Mouse (Mus musculus): ENCODE results near the gene H2-Oa. TPM values are rescaled to one million over a fixed set of nuclear protein-coding genes. Genes with fewer than 3 reads are reported as not detected.

H2-Oa gene
- not detected for polyA plus RNA-seq (2015; fragmentation: Illumina TruSeq; extraction: RNeasy Lipid Tissue Mini Kit (QIAGEN cat#74804); ENCODE audit: insufficient read depth, low read depth, low replicate concordance)

DNA sequence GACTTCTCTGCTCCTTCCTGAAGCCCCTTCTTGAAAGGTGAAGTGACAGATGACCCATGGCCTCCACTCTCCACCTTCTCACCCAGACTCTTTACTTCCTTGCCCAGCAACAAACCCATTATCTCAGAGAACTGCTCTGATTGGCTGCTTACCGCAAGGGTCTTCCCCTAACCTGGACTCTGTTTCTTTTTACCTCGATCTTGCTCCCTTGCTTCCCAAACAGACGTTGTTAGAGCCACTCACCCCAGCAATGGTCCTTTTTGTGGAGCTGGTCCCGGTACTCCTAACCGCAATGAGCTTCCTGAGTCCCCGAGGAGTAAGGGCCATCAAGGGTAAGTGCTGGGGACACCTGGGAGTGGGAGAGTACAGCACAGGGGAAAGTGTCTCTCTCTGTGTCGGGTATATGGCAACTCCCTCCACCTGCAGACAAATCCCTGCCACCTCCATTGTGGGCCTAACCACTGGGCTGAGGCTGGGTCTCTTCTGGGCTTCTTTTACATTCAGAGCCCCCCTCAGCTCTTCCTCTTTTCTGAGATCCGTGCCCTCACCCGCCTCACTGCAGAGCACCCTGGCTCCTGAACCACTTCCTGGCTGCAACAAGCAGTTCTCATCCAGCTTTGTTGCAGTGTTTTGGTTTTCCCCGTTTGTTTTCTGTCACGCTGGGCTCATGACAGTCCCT lies at the start of gene H2-Oa:
TSS of gene H2-Oa (plus strand) at position 144 of the 679 bp plus-strand sequence.

GRCm38 (mm10) chr17:34119249-34120179 lies 27.4 kb downstream of the H2-Oa start, which contains the start of gene H2-DMa:
Gene H2-DMa (plus strand): TSS chr17:34119541.

GRCm38 (mm10) chr17:34122188-34122984 lies 30.2 kb downstream of the H2-Oa start, which contains the start of gene Brd2:
Gene Brd2 (minus strand): TSS chr17:34122634.

GRCm38 (mm10) chr17:34143033-34143432 lies 50.9 kb downstream of the H2-Oa start, which contains the start of gene H2-DMb2:
Gene H2-DMb2 (plus strand): TSS chr17:34143307.

Other genes with a start within 250 kb of the H2-Oa start
- gene Cd320, start 249.2 kb upstream of the H2-Oa start, polyA plus RNA-seq (2015; fragmentation: Illumina TruSeq; extraction: RNeasy Lipid Tissue Mini Kit (QIAGEN cat#74804); ENCODE audit: insufficient read depth, low read depth, low replicate concordance): 11.7 TPM
- gene Gm7029, start 218.5 kb upstream of the H2-Oa start, polyA plus RNA-seq (2015; fragmentation: Illumina TruSeq; extraction: RNeasy Lipid Tissue Mini Kit (QIAGEN cat#74804); ENCODE audit: insufficient read depth, low read depth, low replicate concordance): not detected
- gene Kifc1, start 201.7 kb upstream of the H2-Oa start, polyA plus RNA-seq (2015; fragmentation: Illumina TruSeq; extraction: RNeasy Lipid Tissue Mini Kit (QIAGEN cat#74804); ENCODE audit: insufficient read depth, low read depth, low replicate concordance): 0.59 TPM
- gene Platr17, start 187.2 kb upstream of the H2-Oa start, polyA plus RNA-seq (2015; fragmentation: Illumina TruSeq; extraction: RNeasy Lipid Tissue Mini Kit (QIAGEN cat#74804); ENCODE audit: insufficient read depth, low read depth, low replicate concordance): not detected
- 9.3 TPM for gene Daxx, start 182.9 kb upstream of the H2-Oa start, polyA plus RNA-seq (2015; fragmentation: Illumina TruSeq; extraction: RNeasy Lipid Tissue Mini Kit (QIAGEN cat#74804); ENCODE audit: insufficient read depth, low read depth, low replicate concordance)
- gene Tapbp, start 176.4 kb upstream of the H2-Oa start, polyA plus RNA-seq (2015; fragmentation: Illumina TruSeq; extraction: RNeasy Lipid Tissue Mini Kit (QIAGEN cat#74804); ENCODE audit: insufficient read depth, low read depth, low replicate concordance): 40.4 TPM
- 4.3 TPM for gene Zbtb22, start 176.4 kb upstream of the H2-Oa start, polyA plus RNA-seq (2015; fragmentation: Illumina TruSeq; extraction: RNeasy Lipid Tissue Mini Kit (QIAGEN cat#74804); ENCODE audit: insufficient read depth, low read depth, low replicate concordance)
- gene Rgl2, start 162.8 kb upstream of the H2-Oa start, polyA plus RNA-seq (2015; fragmentation: Illumina TruSeq; extraction: RNeasy Lipid Tissue Mini Kit (QIAGEN cat#74804); ENCODE audit: insufficient read depth, low read depth, low replicate concordance): 33.8 TPM
- 33.2 TPM for gene Pfdn6, start 152.0 kb upstream of the H2-Oa start, polyA plus RNA-seq (2015; fragmentation: Illumina TruSeq; extraction: RNeasy Lipid Tissue Mini Kit (QIAGEN cat#74804); ENCODE audit: insufficient read depth, low read depth, low replicate concordance)
- 3.8 TPM for gene Wdr46, start 151.7 kb upstream of the H2-Oa start, polyA plus RNA-seq (2015; fragmentation: Illumina TruSeq; extraction: RNeasy Lipid Tissue Mini Kit (QIAGEN cat#74804); ENCODE audit: insufficient read depth, low read depth, low replicate concordance)
- gene B3galt4, start 140.9 kb upstream of the H2-Oa start, polyA plus RNA-seq (2015; fragmentation: Illumina TruSeq; extraction: RNeasy Lipid Tissue Mini Kit (QIAGEN cat#74804); ENCODE audit: insufficient read depth, low read depth, low replicate concordance): 2.8 TPM
- 12.3 TPM for gene Vps52, start 136.5 kb upstream of the H2-Oa start, polyA plus RNA-seq (2015; fragmentation: Illumina TruSeq; extraction: RNeasy Lipid Tissue Mini Kit (QIAGEN cat#74804); ENCODE audit: insufficient read depth, low read depth, low replicate concordance)
- gene Rps18, start 136.3 kb upstream of the H2-Oa start, polyA plus RNA-seq (2015; fragmentation: Illumina TruSeq; extraction: RNeasy Lipid Tissue Mini Kit (QIAGEN cat#74804); ENCODE audit: insufficient read depth, low read depth, low replicate concordance): 762 TPM
- 424 TPM for gene H2-K1, start 92.0 kb upstream of the H2-Oa start, polyA plus RNA-seq (2015; fragmentation: Illumina TruSeq; extraction: RNeasy Lipid Tissue Mini Kit (QIAGEN cat#74804); ENCODE audit: insufficient read depth, low read depth, low replicate concordance)
- gene Ring1, start 67.7 kb upstream of the H2-Oa start, polyA plus RNA-seq (2015; fragmentation: Illumina TruSeq; extraction: RNeasy Lipid Tissue Mini Kit (QIAGEN cat#74804); ENCODE audit: insufficient read depth, low read depth, low replicate concordance): 14.0 TPM
- gene H2-Ke6, start 64.3 kb upstream of the H2-Oa start, polyA plus RNA-seq (2015; fragmentation: Illumina TruSeq; extraction: RNeasy Lipid Tissue Mini Kit (QIAGEN cat#74804); ENCODE audit: insufficient read depth, low read depth, low replicate concordance): 55.1 TPM
- 42.1 TPM for gene Slc39a7, start 60.7 kb upstream of the H2-Oa start, polyA plus RNA-seq (2015; fragmentation: Illumina TruSeq; extraction: RNeasy Lipid Tissue Mini Kit (QIAGEN cat#74804); ENCODE audit: insufficient read depth, low read depth, low replicate concordance)
- gene Rxrb, start 60.5 kb upstream of the H2-Oa start, polyA plus RNA-seq (2015; fragmentation: Illumina TruSeq; extraction: RNeasy Lipid Tissue Mini Kit (QIAGEN cat#74804); ENCODE audit: insufficient read depth, low read depth, low replicate concordance): 19.4 TPM
- gene Col11a2, start 52.9 kb upstream of the H2-Oa start, polyA plus RNA-seq (2015; fragmentation: Illumina TruSeq; extraction: RNeasy Lipid Tissue Mini Kit (QIAGEN cat#74804); ENCODE audit: insufficient read depth, low read depth, low replicate concordance): 1.9 TPM
- 2.6 TPM for gene H2-DMa, start 27.2 kb downstream of the H2-Oa start, polyA plus RNA-seq (2015; fragmentation: Illumina TruSeq; extraction: RNeasy Lipid Tissue Mini Kit (QIAGEN cat#74804); ENCODE audit: insufficient read depth, low read depth, low replicate concordance)
- 51.9 TPM for gene Brd2, start 30.3 kb downstream of the H2-Oa start, polyA plus RNA-seq (2015; fragmentation: Illumina TruSeq; extraction: RNeasy Lipid Tissue Mini Kit (QIAGEN cat#74804); ENCODE audit: insufficient read depth, low read depth, low replicate concordance)
- 1.9 TPM for gene H2-DMb2, start 51.0 kb downstream of the H2-Oa start, polyA plus RNA-seq (2015; fragmentation: Illumina TruSeq; extraction: RNeasy Lipid Tissue Mini Kit (QIAGEN cat#74804); ENCODE audit: insufficient read depth, low read depth, low replicate concordance)
- 7.8 TPM for gene H2-DMb1, start 60.7 kb downstream of the H2-Oa start, polyA plus RNA-seq (2015; fragmentation: Illumina TruSeq; extraction: RNeasy Lipid Tissue Mini Kit (QIAGEN cat#74804); ENCODE audit: insufficient read depth, low read depth, low replicate concordance)
- 6.3 TPM for gene Tap1, start 95.2 kb downstream of the H2-Oa start, polyA plus RNA-seq (2015; fragmentation: Illumina TruSeq; extraction: RNeasy Lipid Tissue Mini Kit (QIAGEN cat#74804); ENCODE audit: insufficient read depth, low read depth, low replicate concordance)
- 9.2 TPM for gene Psmb9, start 95.4 kb downstream of the H2-Oa start, polyA plus RNA-seq (2015; fragmentation: Illumina TruSeq; extraction: RNeasy Lipid Tissue Mini Kit (QIAGEN cat#74804); ENCODE audit: insufficient read depth, low read depth, low replicate concordance)
- 13.8 TPM for gene Psmb8, start 105.4 kb downstream of the H2-Oa start, polyA plus RNA-seq (2015; fragmentation: Illumina TruSeq; extraction: RNeasy Lipid Tissue Mini Kit (QIAGEN cat#74804); ENCODE audit: insufficient read depth, low read depth, low replicate concordance)
- gene Tap2, start 111.2 kb downstream of the H2-Oa start, polyA plus RNA-seq (2015; fragmentation: Illumina TruSeq; extraction: RNeasy Lipid Tissue Mini Kit (QIAGEN cat#74804); ENCODE audit: insufficient read depth, low read depth, low replicate concordance): 9.1 TPM
- 2.1 TPM for gene H2-Ob, start 146.6 kb downstream of the H2-Oa start, polyA plus RNA-seq (2015; fragmentation: Illumina TruSeq; extraction: RNeasy Lipid Tissue Mini Kit (QIAGEN cat#74804); ENCODE audit: insufficient read depth, low read depth, low replicate concordance)
- 44.7 TPM for gene H2-Ab1, start 165.3 kb downstream of the H2-Oa start, polyA plus RNA-seq (2015; fragmentation: Illumina TruSeq; extraction: RNeasy Lipid Tissue Mini Kit (QIAGEN cat#74804); ENCODE audit: insufficient read depth, low read depth, low replicate concordance)
- gene H2-Aa, start 195.5 kb downstream of the H2-Oa start, polyA plus RNA-seq (2015; fragmentation: Illumina TruSeq; extraction: RNeasy Lipid Tissue Mini Kit (QIAGEN cat#74804); ENCODE audit: insufficient read depth, low read depth, low replicate concordance): 56.9 TPM
- gene H2-Eb1, start 213.5 kb downstream of the H2-Oa start, polyA plus RNA-seq (2015; fragmentation: Illumina TruSeq; extraction: RNeasy Lipid Tissue Mini Kit (QIAGEN cat#74804); ENCODE audit: insufficient read depth, low read depth, low replicate concordance): 37.0 TPM
- not detected for gene H2-Eb2, start 233.3 kb downstream of the H2-Oa start, polyA plus RNA-seq (2015; fragmentation: Illumina TruSeq; extraction: RNeasy Lipid Tissue Mini Kit (QIAGEN cat#74804); ENCODE audit: insufficient read depth, low read depth, low replicate concordance)

All from pancreas, adult 10 weeks (tissue).